Mouse (Mus musculus) olfactory bulb, adult 2 months (tissue): ENCODE results near the gene Homer2.

Source experiments
- CTCF ChIP-seq: fragments of 200-500 bp; IDR thresholded peaks from 2 replicates; pipeline ENCODE4 v1.5.1; 2012; ENCODE audit warnings: low read depth, mild to moderate bottlenecking, low read length, moderate library complexity; ENCODE audit not compliant: insufficient read depth
- POLR2A ChIP-seq: fragments of 200-500 bp; IDR thresholded peaks from 2 replicates; pipeline ENCODE4 v1.6.1; 2012; ENCODE audit warnings: mild to moderate bottlenecking, low read depth, low read length, moderate library complexity; ENCODE audit not compliant: insufficient read depth

GRCm38 (mm10) chr7:81649270-81649669 is 58.1 kb downstream of the Homer2 start:
- TF ChIP-seq CTCF (no peak), POLR2A (no peak)
